Mouse (Mus musculus) erythroblast, embryonic 14.5 days (primary cell): Measurements from ENCODE around the gene Lamtor1.

Experiments used
- GATA1 ChIP-seq: IDR thresholded peaks from 2 replicates; pipeline ENCODE4 v1.6.1; 2012; ENCODE audit warnings: low read length, inconsistent platforms, mixed read lengths
- TAL1 ChIP-seq: IDR thresholded peaks from 3 replicates; pipeline ENCODE4 v1.6.1; 2012; ENCODE audit warnings: low read length, inconsistent platforms, mixed read lengths

DNA sequence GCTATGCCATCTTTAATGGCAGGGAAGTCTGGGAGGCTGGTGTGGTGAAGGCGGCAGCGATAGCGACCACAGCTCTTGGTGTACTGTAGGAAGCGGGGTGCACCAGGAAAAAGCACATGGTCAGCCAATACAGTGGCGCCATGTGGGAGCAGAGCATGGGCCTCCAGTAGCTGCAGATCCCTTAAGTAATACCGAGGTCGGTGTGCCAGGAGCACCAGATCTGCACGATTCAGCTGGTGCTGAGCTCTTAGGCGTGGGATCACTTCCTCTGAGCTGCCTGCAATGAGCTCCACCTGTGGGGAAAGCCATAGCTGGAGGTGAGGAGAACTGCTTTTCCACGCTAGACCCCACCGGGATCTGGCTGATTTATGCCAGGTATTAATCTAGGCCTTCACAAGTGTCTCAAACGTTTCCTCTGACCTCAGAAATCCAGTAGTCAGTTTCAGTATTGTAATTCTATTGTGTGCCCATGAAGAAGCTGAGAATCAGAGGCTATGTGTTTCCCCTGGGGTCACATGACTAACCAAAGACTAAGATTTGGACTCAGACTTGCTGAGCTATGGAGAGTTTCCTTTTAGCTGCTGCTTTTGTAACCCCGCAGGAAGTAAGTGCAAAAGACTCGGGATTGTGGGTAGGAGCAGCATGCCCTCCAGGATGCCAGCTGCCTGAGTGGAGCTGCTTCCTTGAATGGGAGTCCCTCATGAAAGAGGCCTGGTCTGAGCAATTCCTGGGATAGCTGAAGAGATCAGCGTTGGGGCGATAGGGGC is 5.2 kb upstream of the Lamtor1 start:
- no peak for TF ChIP-seq TAL1
- TF ChIP-seq GATA1, result no peak
